Comparison of ENCODE assay signal across 21 mouse cellular contexts in genomic region chr4:149661967-149662589, GRCm38 (mm10). TPM values are rescaled to one million over a fixed set of nuclear protein-coding genes. Genes with fewer than 3 reads are reported as not detected.
A peak's percentile ranks its signal among the peaks of the same experiment; 100 is the strongest.
DNase-seq lines count a peak whose midpoint lies in the region; ATAC-seq and TF ChIP-seq lines count a peak whose summit lies in the region.
"Had no signal": no experiment of that assay in that cellular context is flagged by ENCODE, and none has a peak within 500 bp of the region (broad histone marks: within the 10 kb centered on the region; RNA-seq: fewer than 3 reads in every experiment).

No protein-coding gene starts in this region.

- H3K36me3 ChIP-seq in heart, embryonic 10.5 days, result 0 out of 2 replicates have a peak, but pooled peaks cover 6% of the 10 kb centered on the region
- no peaks in the 10 kb centered on the region for H3K36me3 ChIP-seq in liver, embryonic 13.5 days
- no peaks in the 10 kb centered on the region for H3K36me3 ChIP-seq in myocyte (ENCODE audit: control insufficient read depth, insufficient read depth)
- H3K36me3 ChIP-seq: forebrain, embryonic 10.5 days; limb, embryonic 15.5 days had no signal

- H3ac ChIP-seq in myocyte (ENCODE audit: control insufficient read depth, insufficient read length), result no peak overlapping the region

- peak; percentile 84 for DNase-seq in heart, adult 11 months
- DNase-seq in heart, embryonic 10.5 days (ENCODE audit: low spot score), result no peak
- peak; percentile 40 for DNase-seq in c-Kit-positive CD71-negative TER-119-negative erythroid progenitor cells, embryonic 14.5 days (ENCODE audit: low read depth)
- no peak for DNase-seq in liver, embryonic 13.5 days
- DNase-seq in MN1 (ENCODE audit: low spot score), result no peak
- DNase-seq in urinary bladder, postnatal 36 days (ENCODE audit: low spot score in 2 of 2), result no peak
- no peak for DNase-seq in left cerebral cortex, postnatal 25 days (ENCODE audit: low spot score in 2 of 2)
- DNase-seq: B cell, adult 2 months; cerebellum, adult 11 months; cerebellum, postnatal 14 days; gastrocnemius, postnatal 36 days; heart, postnatal 4 days; kidney, adult 2 months; kidney, postnatal 36 days; lung, postnatal 10 days; thymus, postnatal 4 days had no signal

- H3K4me1 ChIP-seq in heart, embryonic 10.5 days, result peaks cover 21% of the 10 kb centered on the region
- peaks cover 43% of the 10 kb centered on the region for H3K4me1 ChIP-seq in liver, embryonic 13.5 days (replicated peaks)
- H3K4me1 ChIP-seq: limb, embryonic 15.5 days had no signal

- no peaks in the 10 kb centered on the region for H3K9me3 ChIP-seq in heart, embryonic 10.5 days
- H3K9me3 ChIP-seq in liver, embryonic 13.5 days (replicated peaks), result no peaks in the 10 kb centered on the region
- H3K9me3 ChIP-seq: forebrain, embryonic 10.5 days; limb, embryonic 15.5 days had no signal

- TF ChIP-seq POLR2A in myocyte (IDR thresholded peaks at IDR 0.05; ENCODE audit: insufficient read length, low read depth), result no peak

- 84% methylated on average over 14 of the region's 14 CpGs for WGBS in heart, embryonic 10.5 days
- 29% methylated on average over 14 of the region's 14 CpGs for WGBS in liver, embryonic 13.5 days (ENCODE audit: insufficient replicate concordance)

- no peak overlapping the region for H3K9ac ChIP-seq in liver, embryonic 13.5 days
- H3K9ac ChIP-seq: limb, embryonic 15.5 days had no signal

- H3K27ac ChIP-seq in heart, embryonic 10.5 days, result no peak overlapping the region
- H3K27ac ChIP-seq in liver, embryonic 13.5 days, result no peak overlapping the region; the same call in 1 of the 2 replicates
- H3K27ac ChIP-seq: forebrain, embryonic 10.5 days; hindbrain, postnatal 0 days; limb, embryonic 15.5 days had no signal

- 0 out of 2 replicates have a peak, but pooled peaks cover 10% of the 10 kb centered on the region for H3K27me3 ChIP-seq in heart, embryonic 10.5 days (ENCODE audit: insufficient read depth, poor library complexity, severe bottlenecking)
- no peaks in the 10 kb centered on the region for H3K27me3 ChIP-seq in liver, embryonic 13.5 days
- H3K27me3 ChIP-seq in myocyte (ENCODE audit: control insufficient read depth, insufficient read depth, insufficient read length), result no peaks in the 10 kb centered on the region
- H3K27me3 ChIP-seq: limb, embryonic 15.5 days had no signal

- 0 out of 2 replicates have a peak overlapping the region, but pooled peaks have one; percentile 6 for H3K4me2 ChIP-seq in liver, embryonic 13.5 days
- H3K4me2 ChIP-seq in myocyte (ENCODE audit: low read depth), result peak overlapping the region; percentile 37
- H3K4me2 ChIP-seq: limb, embryonic 15.5 days; midbrain, embryonic 11.5 days had no signal

- intact Hi-C loops in left cerebral cortex, postnatal 25 days (cut with DNase I), result no loop called here

- H3K79me2 ChIP-seq in myocyte (ENCODE audit: control insufficient read depth, insufficient read depth), result no peaks in the 10 kb centered on the region

- H3K4me3 ChIP-seq in heart, embryonic 10.5 days, result no peak overlapping the region
- H3K4me3 ChIP-seq in liver, embryonic 13.5 days (replicated peaks), result no peak overlapping the region
- no peak overlapping the region for H3K4me3 ChIP-seq in myocyte
- H3K4me3 ChIP-seq: forebrain, embryonic 10.5 days; limb, embryonic 15.5 days had no signal

- ATAC-seq in liver, embryonic 13.5 days (ENCODE audit: low read depth), result peak; percentile 44
- ATAC-seq: hindbrain, postnatal 0 days had no signal

TF ChIP-seq in myocyte, 11 proteins besides CTCF, POLR2A, EP300 and RAD21:
- TF ChIP-seq SRF (IDR thresholded peaks at IDR 0.05; ENCODE audit: control insufficient read depth, insufficient read length, low read depth), result no peak
- TF ChIP-seq USF1 (IDR thresholded peaks at IDR 0.05; ENCODE audit: low read depth), result no peak
- TF ChIP-seq CEBPB (IDR thresholded peaks at IDR 0.05; ENCODE audit: insufficient read depth, poor library complexity, severe bottlenecking), result no peak
- no peak for TF ChIP-seq REST (IDR thresholded peaks at IDR 0.05; ENCODE audit: insufficient read depth, insufficient read length)
- no peak for TF ChIP-seq MYOG (IDR thresholded peaks at IDR 0.05; ENCODE audit: control insufficient read depth in 1 of 3, insufficient read depth in 1 of 3, insufficient read length in 2 of 3, low read depth in 2 of 3)
- no peak for TF ChIP-seq E2F4 (IDR thresholded peaks at IDR 0.05; ENCODE audit: insufficient read depth)
- no peak for TF ChIP-seq TCF12 (IDR thresholded peaks at IDR 0.05; ENCODE audit: insufficient read depth, poor library complexity, severe bottlenecking)
- TF ChIP-seq POLR2AphosphoS2 (IDR thresholded peaks at IDR 0.05; ENCODE audit: insufficient read length, low read depth), result no peak

RNA-seq across cellular contexts. Expression of gene Pik3cd, which starts 40.3 kb away (rescaled TPM):
- 3.4 and 4.8 TPM in 2 replicates for polyA plus RNA-seq in heart, embryonic 10.5 days (2016; fragmentation: Nextera tagmentation; extraction: Ambion mirVana)
- polyA plus RNA-seq in liver, embryonic 13.5 days (2015; fragmentation: Nextera tagmentation; extraction: Ambion mirVana), result 5.6 and 6.4 TPM in 2 replicates
- 1.4 TPM for polyA plus RNA-seq in myocyte (2012; fragmentation: generic; extraction: Trizol)
- total RNA-seq in left cerebral cortex, postnatal 25 days (2021), result 10 to 100 TPM; 20.0 to 25.9 TPM

Comparison
In these comparisons a context has a peak if more than half of its experiments do, and no peak if none do; other contexts are left out.
1. DNase-seq: peak in heart, adult 11 months (single experiment) and c-Kit-positive CD71-negative TER-119-negative erythroid progenitor cells, embryonic 14.5 days (single experiment); none in heart, embryonic 10.5 days (single experiment), liver, embryonic 13.5 days (single experiment), MN1 (single experiment), urinary bladder, postnatal 36 days (0 of 2) and left cerebral cortex, postnatal 25 days (0 of 2).